Mouse (Mus musculus) CD4-positive, CD25-positive, alpha-beta regulatory T cell, adult 2 months (primary cell): Measurements from ENCODE around the gene Ppp1r3g.

Experiments
- DNase-seq: peaks from one replicate; pipeline ENCODE4 v3.0.0-alpha.2; 2012; ENCODE audit warnings: low read depth, low spot score

Ppp1r3g gene

GRCm38 (mm10) chr13:35995231-35995630, 36.6 kb downstream of the Ppp1r3g start:
- DNase-seq, result no peak

- no peak for DNase-seq
These were observed 37.2 kb downstream of the Ppp1r3g start for GRCm38 (mm10) chr13:35995696-35996426.

- DNase-seq, result no peak
These were observed 39.0 kb downstream of the Ppp1r3g start for GRCm38 (mm10) chr13:35997606-35998005.

GRCm38 (mm10) chr13:36000798-36001197, 42.2 kb downstream of the Ppp1r3g start:
- DNase-seq, result no peak

- no peak for DNase-seq
These were observed 51.3 kb downstream of the Ppp1r3g start for GRCm38 (mm10) chr13:36009981-36010380.

- DNase-seq, result no peak
These were observed 57.0 kb downstream of the Ppp1r3g start for GRCm38 (mm10) chr13:36015636-36016035.

- DNase-seq, result no peak
These were observed 59.4 kb downstream of the Ppp1r3g start for GRCm38 (mm10) chr13:36018017-36018416.

GRCm38 (mm10) chr13:36019309-36020274, 61.0 kb downstream of the Ppp1r3g start:
- DNase-seq, result peak; percentile 86
